Mouse (Mus musculus) bone marrow, adult 2 months (tissue): ENCODE data around the gene Sorbs1.

Source experiments
- CTCF ChIP-seq: fragments of 200-500 bp; IDR thresholded peaks from 2 replicates; pipeline ENCODE4 v1.5.1; 2011; ENCODE audit warnings: low read length, control low read depth; ENCODE audit not compliant: control insufficient read depth, insufficient read depth
- POLR2A ChIP-seq: fragments of 200-500 bp; IDR thresholded peaks from 2 replicates; pipeline ENCODE4 v1.6.1; 2011; ENCODE audit warnings: low read depth, mild to moderate bottlenecking, control low read depth, low read length, borderline replicate concordance; ENCODE audit not compliant: control insufficient read depth

GRCm38 (mm10) chr19:40481115-40481514 lies 32.5 kb downstream of the Sorbs1 start:
- TF ChIP-seq POLR2A (no peak), CTCF (no peak)
